In genomic region chr19:24851456-24852315, GRCm38 (mm10) we compare ENCODE assay signal across 11 mouse cellular contexts. TPM values are rescaled to one million over a fixed set of nuclear protein-coding genes. Genes with fewer than 3 reads are reported as not detected.
A peak's percentile ranks its signal among the peaks of the same experiment; 100 is the strongest.
DNase-seq lines count a peak whose midpoint lies in the region; ATAC-seq lines count a peak whose summit lies in the region.
"Had no signal": no experiment of that assay in that cellular context is flagged by ENCODE, and none has a peak within 500 bp of the region (broad histone marks: within the 10 kb centered on the region; RNA-seq: fewer than 3 reads in every experiment).

No protein-coding gene starts in this region.

- no peak overlapping the region for H3K4me3 ChIP-seq in forebrain, embryonic 13.5 days
- H3K4me3 ChIP-seq in forebrain, embryonic 12.5 days (replicated peaks): no peak overlapping the region
- no peak overlapping the region; the same call in 1 of the 2 replicates for H3K4me3 ChIP-seq in intestine, embryonic 16.5 days (ENCODE audit: low read length)
- H3K4me3 ChIP-seq in neural tube, embryonic 15.5 days (replicated peaks): no peak overlapping the region
- H3K4me3 ChIP-seq: liver, embryonic 15.5 days had no signal

- DNase-seq in urinary bladder, postnatal 14 days (ENCODE audit: low spot score): peak; percentile 72
- DNase-seq in urinary bladder, adult 2 months (ENCODE audit: low spot score): no peak
- DNase-seq in spleen, adult 18-20 months: no peak

- H3K9me3 ChIP-seq in forebrain, embryonic 13.5 days (replicated peaks): no peaks in the 10 kb centered on the region
- no peaks in the 10 kb centered on the region for H3K9me3 ChIP-seq in forebrain, embryonic 12.5 days
- no peaks in the 10 kb centered on the region for H3K9me3 ChIP-seq in intestine, embryonic 16.5 days (ENCODE audit: control insufficient read depth, low read length)
- no peaks in the 10 kb centered on the region for H3K9me3 ChIP-seq in neural tube, embryonic 15.5 days (replicated peaks)
- H3K9me3 ChIP-seq: liver, embryonic 15.5 days had no signal

- no peak overlapping the region for H3K9ac ChIP-seq in forebrain, embryonic 13.5 days
- H3K9ac ChIP-seq in forebrain, embryonic 12.5 days: no peak overlapping the region
- H3K9ac ChIP-seq in intestine, embryonic 16.5 days (ENCODE audit: low read depth, low read length): no peak overlapping the region
- no peak overlapping the region for H3K9ac ChIP-seq in neural tube, embryonic 15.5 days (replicated peaks)
- H3K9ac ChIP-seq: liver, embryonic 15.5 days had no signal

- H3K27ac ChIP-seq in forebrain, embryonic 13.5 days: no peak overlapping the region
- no peak overlapping the region for H3K27ac ChIP-seq in forebrain, embryonic 12.5 days
- peak overlapping the region; percentile 71 for H3K27ac ChIP-seq in intestine, embryonic 16.5 days (ENCODE audit: low read length)
- no peak overlapping the region for H3K27ac ChIP-seq in neural tube, embryonic 15.5 days (replicated peaks)
- H3K27ac ChIP-seq: liver, embryonic 15.5 days had no signal

- H3K27me3 ChIP-seq in forebrain, embryonic 13.5 days: no peaks in the 10 kb centered on the region
- H3K27me3 ChIP-seq in forebrain, embryonic 12.5 days: no peaks in the 10 kb centered on the region
- H3K27me3 ChIP-seq in intestine, embryonic 16.5 days (replicated peaks; ENCODE audit: control insufficient read depth, insufficient read depth, low read length): no peaks in the 10 kb centered on the region
- H3K27me3 ChIP-seq in neural tube, embryonic 15.5 days (replicated peaks): no peaks in the 10 kb centered on the region
- H3K27me3 ChIP-seq: CH12.LX; liver, embryonic 15.5 days had no signal

- H3K4me1 ChIP-seq in forebrain, embryonic 13.5 days: peaks cover 10% of the 10 kb centered on the region
- H3K4me1 ChIP-seq in forebrain, embryonic 12.5 days: peaks cover 11% of the 10 kb centered on the region
- H3K4me1 ChIP-seq in intestine, embryonic 16.5 days (ENCODE audit: control insufficient read depth, insufficient read depth, low read length): peaks cover 19% of the 10 kb centered on the region
- H3K4me1 ChIP-seq in neural tube, embryonic 15.5 days: peaks cover 15% of the 10 kb centered on the region
- H3K4me1 ChIP-seq: liver, embryonic 15.5 days had no signal

- peak overlapping the region; percentile 16; the same call in 1 of the 2 replicates for H3K4me2 ChIP-seq in forebrain, embryonic 13.5 days
- no peak overlapping the region for H3K4me2 ChIP-seq in forebrain, embryonic 12.5 days
- H3K4me2 ChIP-seq in intestine, embryonic 16.5 days (ENCODE audit: low read depth, low read length): peak overlapping the region; percentile 41; the same call in 1 of the 2 replicates
- H3K4me2 ChIP-seq in neural tube, embryonic 15.5 days: peak overlapping the region; percentile 41
- H3K4me2 ChIP-seq: liver, embryonic 15.5 days had no signal

- no peaks in the 10 kb centered on the region for H3K36me3 ChIP-seq in forebrain, embryonic 13.5 days (ENCODE audit: poor library complexity, severe bottlenecking)
- H3K36me3 ChIP-seq in forebrain, embryonic 12.5 days (replicated peaks): no peaks in the 10 kb centered on the region
- H3K36me3 ChIP-seq in intestine, embryonic 16.5 days (ENCODE audit: control insufficient read depth, insufficient read depth, low read length): no peaks in the 10 kb centered on the region
- no peaks in the 10 kb centered on the region for H3K36me3 ChIP-seq in neural tube, embryonic 15.5 days
- H3K36me3 ChIP-seq: liver, embryonic 15.5 days had no signal

- peak; percentile 70 for ATAC-seq in forebrain, embryonic 13.5 days
- no peak for ATAC-seq in forebrain, embryonic 12.5 days (ENCODE audit: low FRiP score)
- ATAC-seq in intestine, embryonic 16.5 days: peak; percentile 21; the same call in 1 of the 2 replicates
- ATAC-seq in neural tube, embryonic 15.5 days (ENCODE audit: low FRiP score): peak; percentile 45; the same call in 1 of the 2 replicates
- no peak for ATAC-seq in erythroblast, adult 5-6 weeks (replicated peaks; ENCODE audit: low FRiP score, poor library complexity, severe bottlenecking)

- WGBS in forebrain, embryonic 13.5 days: 71% methylated on average over 21 of the region's 21 CpGs
- 79% methylated on average over 21 of the region's 21 CpGs for WGBS in forebrain, embryonic 12.5 days
- WGBS in intestine, embryonic 16.5 days: 52% methylated on average over 21 of the region's 21 CpGs
- WGBS in neural tube, embryonic 15.5 days: 50% methylated on average over 21 of the region's 21 CpGs

RNA-seq across cellular contexts. Expression of gene Pgm5, which starts 10.0 kb away (rescaled TPM):
- 0.19 and 0.35 TPM in 2 replicates for polyA plus RNA-seq in forebrain, embryonic 13.5 days (2015; fragmentation: Nextera tagmentation; extraction: Ambion mirVana)
- polyA plus RNA-seq in forebrain, embryonic 12.5 days (2016; fragmentation: Nextera tagmentation; extraction: Ambion mirVana): 0.21 and 0.61 TPM in 2 replicates
- 279 and 421 TPM in 2 replicates for polyA plus RNA-seq in urinary bladder, adult 2 months (2012; rRNA removed)
- polyA plus RNA-seq in intestine, embryonic 16.5 days (2015; fragmentation: Nextera tagmentation; extraction: Ambion mirVana): 3.0 and 4.8 TPM in 2 replicates
- 1.2 and 4.2 TPM in 2 replicates for polyA plus RNA-seq in neural tube, embryonic 15.5 days (2015; fragmentation: Nextera tagmentation; extraction: Ambion mirVana)
- 0.84 TPM in 1 of 2 replicates, not detected in the other for total RNA-seq in erythroblast, adult 5-6 weeks (2015; ENCODE audit: low replicate concordance)
- total RNA-seq in erythroblast, adult 5-6 weeks (2017; ENCODE audit: low replicate concordance): not detected in 2 replicates
- total RNA-seq: CH12.LX had no signal

RNA-seq across cellular contexts. Expression of gene Gm10053, which starts 23.8 kb away (rescaled TPM):
- polyA plus RNA-seq in forebrain, embryonic 13.5 days (2015; fragmentation: Nextera tagmentation; extraction: Ambion mirVana): 222 and 238 TPM in 2 replicates
- polyA plus RNA-seq in forebrain, embryonic 12.5 days (2016; fragmentation: Nextera tagmentation; extraction: Ambion mirVana): 211 and 224 TPM in 2 replicates
- 60.7 and 63.3 TPM in 2 replicates for polyA plus RNA-seq in urinary bladder, adult 2 months (2012; rRNA removed)
- 316 and 355 TPM in 2 replicates for polyA plus RNA-seq in intestine, embryonic 16.5 days (2015; fragmentation: Nextera tagmentation; extraction: Ambion mirVana)
- 322 and 341 TPM in 2 replicates for polyA plus RNA-seq in neural tube, embryonic 15.5 days (2015; fragmentation: Nextera tagmentation; extraction: Ambion mirVana)
- total RNA-seq in erythroblast, adult 5-6 weeks (2015; ENCODE audit: low replicate concordance): 45.9 and 72.7 TPM in 2 replicates
- 11.7 and 18.5 TPM in 2 replicates for total RNA-seq in erythroblast, adult 5-6 weeks (2017; ENCODE audit: low replicate concordance)

RNA-seq across cellular contexts. Expression of gene Foxd4, which starts 49.3 kb away (rescaled TPM):
- not detected in 2 replicates for polyA plus RNA-seq in forebrain, embryonic 13.5 days (2015; fragmentation: Nextera tagmentation; extraction: Ambion mirVana)
- 0.09 TPM in 1 of 2 replicates, not detected in the other for polyA plus RNA-seq in forebrain, embryonic 12.5 days (2016; fragmentation: Nextera tagmentation; extraction: Ambion mirVana)
- polyA plus RNA-seq in urinary bladder, adult 2 months (2012; rRNA removed): not detected in 2 replicates
- not detected in 2 replicates for polyA plus RNA-seq in intestine, embryonic 16.5 days (2015; fragmentation: Nextera tagmentation; extraction: Ambion mirVana)
- not detected in 2 replicates for polyA plus RNA-seq in neural tube, embryonic 15.5 days (2015; fragmentation: Nextera tagmentation; extraction: Ambion mirVana)
- not detected in 2 replicates for total RNA-seq in erythroblast, adult 5-6 weeks (2015; ENCODE audit: low replicate concordance)
- 0.14 TPM in 1 of 2 replicates, not detected in the other for total RNA-seq in erythroblast, adult 5-6 weeks (2017; ENCODE audit: low replicate concordance)
- total RNA-seq: CH12.LX had no signal
- polyA plus RNA-seq: cortical plate, adult 2 months; liver, embryonic 15.5 days had no signal

Comparison
In these comparisons a context has a peak if more than half of its experiments do, and no peak if none do; other contexts are left out.
1. ATAC-seq: peak in forebrain, embryonic 13.5 days (single experiment), intestine, embryonic 16.5 days (single experiment) and neural tube, embryonic 15.5 days (single experiment); none in forebrain, embryonic 12.5 days (single experiment) and erythroblast, adult 5-6 weeks (single experiment).
2. RNA of gene Pgm5, which starts 10.0 kb away (polyA plus RNA-seq): 279 to 421 TPM in urinary bladder, adult 2 months; 3.0 to 4.8 TPM in intestine, embryonic 16.5 days, 1.2 to 4.2 TPM in neural tube, embryonic 15.5 days, 0.21 to 0.61 TPM in forebrain, embryonic 12.5 days and 0.19 to 0.35 TPM in forebrain, embryonic 13.5 days; every median in the first group is over 10 times any median in the second.